Mouse (Mus musculus): ENCODE results near the gene Macrod2.

The Macrod2 gene

GRCm38 (mm10) chr2:140784626-140785025 lies 389.5 kb downstream of the Macrod2 start:
- peak; percentile 5 to 17 for DNase-seq (ENCODE audit: low read depth in 1 of 2, low spot score in 2 of 2)

GRCm38 (mm10) chr2:140790363-140790762 lies 395.3 kb downstream of the Macrod2 start:
- DNase-seq (ENCODE audit: low read depth in 1 of 2, low spot score in 2 of 2): peak; percentile 19 to 26

- peak in 1 of 2 experiments; percentile 13 for DNase-seq (ENCODE audit: low read depth in 1 of 2, low spot score in 2 of 2)
Observed at GRCm38 (mm10) chr2:140793886-140794608, 398.9 kb downstream of the Macrod2 start.

GRCm38 (mm10) chr2:140811693-140812092 lies 416.6 kb downstream of the Macrod2 start:
- DNase-seq (ENCODE audit: low read depth in 1 of 2, low spot score in 2 of 2): no peak

- no peak for DNase-seq (ENCODE audit: low read depth in 1 of 2, low spot score in 2 of 2)
Observed at GRCm38 (mm10) chr2:140819391-140820120, 424.4 kb downstream of the Macrod2 start.

- DNase-seq (ENCODE audit: low read depth in 1 of 2, low spot score in 2 of 2): no peak
Observed at GRCm38 (mm10) chr2:140822378-140822777, 427.3 kb downstream of the Macrod2 start.

GRCm38 (mm10) chr2:140826241-140826640 lies 431.1 kb downstream of the Macrod2 start:
- no peak for DNase-seq (ENCODE audit: low read depth in 1 of 2, low spot score in 2 of 2)

- no peak for DNase-seq (ENCODE audit: low read depth in 1 of 2, low spot score in 2 of 2)
Observed at GRCm38 (mm10) chr2:140828859-140829258, 433.8 kb downstream of the Macrod2 start.

- no peak for DNase-seq (ENCODE audit: low read depth in 1 of 2, low spot score in 2 of 2)
Observed at GRCm38 (mm10) chr2:140830086-140830485, 435.0 kb downstream of the Macrod2 start.

- DNase-seq (ENCODE audit: low read depth in 1 of 2, low spot score in 2 of 2): no peak
Observed at GRCm38 (mm10) chr2:140839371-140839770, 444.3 kb downstream of the Macrod2 start.

GRCm38 (mm10) chr2:140839880-140840279 lies 444.8 kb downstream of the Macrod2 start:
- no peak for DNase-seq (ENCODE audit: low read depth in 1 of 2, low spot score in 2 of 2)

- no peak for DNase-seq (ENCODE audit: low read depth in 1 of 2, low spot score in 2 of 2)
Observed at GRCm38 (mm10) chr2:140844030-140844429, 448.9 kb downstream of the Macrod2 start.

- no peak for DNase-seq (ENCODE audit: low read depth in 1 of 2, low spot score in 2 of 2)
Observed at GRCm38 (mm10) chr2:140847817-140848428, 452.8 kb downstream of the Macrod2 start.

- DNase-seq (ENCODE audit: low read depth in 1 of 2, low spot score in 2 of 2): no peak
Observed at GRCm38 (mm10) chr2:140853538-140853937, 458.4 kb downstream of the Macrod2 start.

- DNase-seq (ENCODE audit: low read depth in 1 of 2, low spot score in 2 of 2): no peak
Observed at GRCm38 (mm10) chr2:140861356-140861755, 466.2 kb downstream of the Macrod2 start.

- no peak for DNase-seq (ENCODE audit: low read depth in 1 of 2, low spot score in 2 of 2)
Observed at GRCm38 (mm10) chr2:140862736-140863135, 467.6 kb downstream of the Macrod2 start.

- no peak for DNase-seq (ENCODE audit: low read depth in 1 of 2, low spot score in 2 of 2)
Observed at GRCm38 (mm10) chr2:140865636-140866035, 470.5 kb downstream of the Macrod2 start.

GRCm38 (mm10) chr2:140867116-140867515 lies 472.0 kb downstream of the Macrod2 start:
- no peak for DNase-seq (ENCODE audit: low read depth in 1 of 2, low spot score in 2 of 2)

GRCm38 (mm10) chr2:140885176-140885575 lies 490.1 kb downstream of the Macrod2 start:
- no peak for DNase-seq (ENCODE audit: low read depth in 1 of 2, low spot score in 2 of 2)

GRCm38 (mm10) chr2:140890683-140891082 lies 495.6 kb downstream of the Macrod2 start:
- DNase-seq (ENCODE audit: low read depth in 1 of 2, low spot score in 2 of 2): no peak

GRCm38 (mm10) chr2:140896396-140897082 lies 501.4 kb downstream of the Macrod2 start:
- no peak for DNase-seq (ENCODE audit: low read depth in 1 of 2, low spot score in 2 of 2)

Measured in monocyte, adult 2 months (primary cell).